Mouse (Mus musculus) liver, embryonic 13.5 days (tissue): Measurements from ENCODE around the gene Trim80. TPM values are rescaled to one million over a fixed set of nuclear protein-coding genes. Genes with fewer than 3 reads are reported as not detected.
A peak's percentile ranks its signal among the peaks of the same experiment; 100 is the strongest.

Experiments used
- ATAC-seq: fragments of 200-750 bp; cut with Nextera tagmentation; 2 replicates; pipeline ENCODE4 v1.8.0; 2017; ENCODE audit warnings: low read depth, mild to moderate bottlenecking, moderate number of reproducible peaks, moderate library complexity
- DNase-seq: peaks from one replicate; pipeline ENCODE4 v3.0.0; 2022
- H3K27ac ChIP-seq: fragments of 300-500 bp; sonication (generic); 2 replicates; pipeline ENCODE4 v1.5.1; 2015; ENCODE audit warnings: moderate library complexity, mild to moderate bottlenecking, inconsistent platforms
- H3K27me3 ChIP-seq: fragments of 300-500 bp; sonication (generic); 2 replicates; pipeline ENCODE4 v1.6.1; 2015; ENCODE audit warnings: mild to moderate bottlenecking, inconsistent platforms
- H3K36me3 ChIP-seq: fragments of 300-500 bp; sonication (generic); 2 replicates; pipeline ENCODE4 v1.6.1; 2015; ENCODE audit warnings: mild to moderate bottlenecking, inconsistent platforms
- H3K4me1 ChIP-seq: fragments of 300-500 bp; sonication (generic); replicated peaks from 2 replicates; pipeline ENCODE4 v1.6.1; 2015; ENCODE audit warnings: inconsistent platforms
- H3K4me2 ChIP-seq: fragments of 300-500 bp; sonication (generic); 2 replicates; pipeline ENCODE4 v1.6.1; 2015; ENCODE audit warnings: inconsistent platforms, mild to moderate bottlenecking, moderate library complexity
- H3K4me3 ChIP-seq: fragments of 300-500 bp; sonication (generic); replicated peaks from 2 replicates; pipeline ENCODE4 v1.5.1; 2015; ENCODE audit warnings: mild to moderate bottlenecking, inconsistent platforms
- H3K9ac ChIP-seq: fragments of 300-500 bp; sonication (generic); 2 replicates; pipeline ENCODE4 v1.6.1; 2015; ENCODE audit warnings: mild to moderate bottlenecking, inconsistent platforms
- H3K9me3 ChIP-seq: fragments of 300-500 bp; sonication (generic); replicated peaks from 2 replicates; pipeline ENCODE4 v1.6.1; 2016; ENCODE audit warnings: inconsistent platforms
- WGBS: fragments of 180-500 bp; shearing (Covaris S2); methylation state at CpG from one replicate; pipeline ENCODE4 v1.1.7; 2015; ENCODE audit not compliant: insufficient replicate concordance; 5-methylcytosine and 5-hydroxymethylcytosine counted together
- polyA plus RNA-seq: library from polyadenylated mRNA; unstranded; fragments of >200 nt; fragmentation: Nextera tagmentation; extraction: Ambion mirVana; gene quantifications from 2 replicates; pipeline ENCODE4 v1.2.1, GENCODE M21; 2015

The Trim80 gene
- polyA plus RNA-seq, 1 experiment from 2014 or later = 0.16 TPM

- Histone ChIP-seq H3K27me3 (peaks cover 13% of the 10 kb centered on the region), H3K27ac (no peak overlapping the region), H3K9ac (no peak overlapping the region), H3K4me2 (no peak overlapping the region), H3K4me1 (peaks cover 25% of the 10 kb centered on the region), H3K9me3 (no peaks in the 10 kb centered on the region), H3K4me3 (no peak overlapping the region), H3K36me3 (peaks cover 37% of the 10 kb centered on the region)
- DNase-seq (no peak), ATAC-seq (no peak)
- 76% methylated on average over 6 of the region's 6 CpGs for WGBS
These were observed 9.8 kb upstream of the Trim80 start for GRCm38 (mm10) chr11:115430561-115430960.

- 57% methylated on average over 4 of the region's 4 CpGs for WGBS
- 0 out of 2 replicates have a peak, but pooled peaks have one; percentile 10 for ATAC-seq
- DNase-seq = no peak
- H3K27me3 ChIP-seq = peaks cover 32% of the 10 kb centered on the region
- no peaks in the 10 kb centered on the region for H3K9me3 ChIP-seq
- H3K4me3 ChIP-seq = no peak overlapping the region
- H3K4me2 ChIP-seq = no peak overlapping the region
- 0 out of 2 replicates have a peak overlapping the region, but pooled peaks have one; percentile 18 for H3K27ac ChIP-seq
- H3K9ac ChIP-seq = no peak overlapping the region
- H3K4me1 ChIP-seq = peaks cover 28% of the 10 kb centered on the region
- H3K36me3 ChIP-seq = peaks cover 29% of the 10 kb centered on the region
These were observed 7.5 kb upstream of the Trim80 start for GRCm38 (mm10) chr11:115432814-115433213.

GRCm38 (mm10) chr11:115433342-115433741 lies 7.0 kb upstream of the Trim80 start:
- no peak for DNase-seq
- no peak for ATAC-seq
- Histone ChIP-seq H3K27me3 (peaks cover 32% of the 10 kb centered on the region), H3K27ac (no peak overlapping the region), H3K4me1 (peaks cover 25% of the 10 kb centered on the region), H3K9me3 (no peaks in the 10 kb centered on the region), H3K4me3 (no peak overlapping the region), H3K9ac (no peak overlapping the region), H3K4me2 (no peak overlapping the region), H3K36me3 (peaks cover 29% of the 10 kb centered on the region)
- 74% methylated on average over 6 of the region's 6 CpGs for WGBS

- H3K4me1 ChIP-seq = peaks cover 21% of the 10 kb centered on the region
- peak overlapping the region; percentile 53 for H3K4me2 ChIP-seq
- no peak for DNase-seq
- ATAC-seq = no peak
- peak overlapping the region; percentile 44; the same call in 1 of the 2 replicates for H3K9ac ChIP-seq
- no peaks in the 10 kb centered on the region; the same call in 1 of the 2 replicates for H3K9me3 ChIP-seq
- 5% methylated on average over 31 of the region's 31 CpGs for WGBS
- H3K27ac ChIP-seq = no peak overlapping the region
- peaks cover 32% of the 10 kb centered on the region for H3K27me3 ChIP-seq
- peak overlapping the region; percentile 25 for H3K4me3 ChIP-seq
- H3K36me3 ChIP-seq = peaks cover 9% of the 10 kb centered on the region
These were observed 4.6 kb upstream of the Trim80 start for GRCm38 (mm10) chr11:115435596-115436337.

GRCm38 (mm10) chr11:115437571-115438122 lies 2.7 kb upstream of the Trim80 start:
- DNase-seq (no peak), ATAC-seq (no peak)
- H3K4me2 ChIP-seq = no peak overlapping the region
- no peak overlapping the region for H3K27ac ChIP-seq
- peaks cover 44% of the 10 kb centered on the region for H3K27me3 ChIP-seq
- peaks cover 17% of the 10 kb centered on the region for H3K4me1 ChIP-seq
- no peak overlapping the region for H3K9ac ChIP-seq
- no peaks in the 10 kb centered on the region; the same call in 1 of the 2 replicates for H3K9me3 ChIP-seq
- no peaks in the 10 kb centered on the region for H3K36me3 ChIP-seq
- 64% methylated on average over 5 of the region's 5 CpGs for WGBS
- no peak overlapping the region for H3K4me3 ChIP-seq

- 68% methylated on average over 3 of the region's 3 CpGs for WGBS
- ATAC-seq (no peak), DNase-seq (no peak)
These were observed 1.0 kb upstream of the Trim80 start for GRCm38 (mm10) chr11:115439326-115439725.

GRCm38 (mm10) chr11:115441417-115441816 lies 1.1 kb downstream of the Trim80 start:
- H3K4me2 ChIP-seq = no peak overlapping the region
- peaks cover 14% of the 10 kb centered on the region for H3K4me1 ChIP-seq
- no peak overlapping the region for H3K4me3 ChIP-seq
- no peak overlapping the region for H3K27ac ChIP-seq
- H3K9ac ChIP-seq = no peak overlapping the region
- ATAC-seq = no peak
- H3K36me3 ChIP-seq = no peaks in the 10 kb centered on the region
- peaks cover 22% of the 10 kb centered on the region for H3K27me3 ChIP-seq
- H3K9me3 ChIP-seq = no peaks in the 10 kb centered on the region; the same call in 1 of the 2 replicates
- no peak for DNase-seq
- 49% methylated on average over 15 of the region's 15 CpGs for WGBS

More at GRCm38 (mm10) chr11:115439326-115439725, 1.0 kb upstream of the Trim80 start:
- Histone ChIP-seq H3K27me3 (peaks cover 43% of the 10 kb centered on the region), H3K9ac (no peak overlapping the region), H3K4me2 (no peak overlapping the region), H3K4me1 (peaks cover 15% of the 10 kb centered on the region), H3K36me3 (no peaks in the 10 kb centered on the region), H3K9me3 (no peaks in the 10 kb centered on the region; the same call in 1 of the 2 replicates), H3K27ac (no peak overlapping the region), H3K4me3 (no peak overlapping the region)

- DNase-seq (no peak), ATAC-seq (no peak)
- Histone ChIP-seq H3K27me3 (peaks cover 4% of the 10 kb centered on the region; the same call in 1 of the 2 replicates), H3K27ac (peak overlapping the region; percentile 76), H3K36me3 (no peaks in the 10 kb centered on the region), H3K4me3 (no peak overlapping the region), H3K9ac (no peak overlapping the region), H3K4me2 (peak overlapping the region; percentile 28), H3K4me1 (peaks cover 25% of the 10 kb centered on the region), H3K9me3 (no peaks in the 10 kb centered on the region)
- WGBS = 29% methylated on average over 3 of the region's 3 CpGs
These were observed 6.6 kb downstream of the Trim80 start for GRCm38 (mm10) chr11:115446906-115447305.

- ATAC-seq (peak; percentile 30; the same call in 1 of the 2 replicates), DNase-seq (no peak)
- Histone ChIP-seq H3K4me1 (peaks cover 25% of the 10 kb centered on the region), H3K4me2 (peak overlapping the region; percentile 10; the same call in 1 of the 2 replicates), H3K9me3 (no peaks in the 10 kb centered on the region), H3K36me3 (no peaks in the 10 kb centered on the region), H3K27me3 (no peaks in the 10 kb centered on the region; the same call in 1 of the 2 replicates), H3K9ac (no peak overlapping the region), H3K27ac (peak overlapping the region; percentile 76), H3K4me3 (no peak overlapping the region)
- whole genome bisulfite sequencing = 59% methylated on average over 11 of the region's 11 CpGs
These were observed 7.1 kb downstream of the Trim80 start for GRCm38 (mm10) chr11:115447321-115447885.

- no peak for DNase-seq
- H3K36me3 ChIP-seq = no peaks in the 10 kb centered on the region
- H3K4me1 ChIP-seq = peaks cover 25% of the 10 kb centered on the region
- H3K9me3 ChIP-seq = no peaks in the 10 kb centered on the region
- WGBS = 67% methylated on average over 16 of the region's 16 CpGs
- no peak overlapping the region for H3K9ac ChIP-seq
- peak overlapping the region; percentile 10; the same call in 1 of the 2 replicates for H3K4me2 ChIP-seq
- H3K27ac ChIP-seq = peak overlapping the region; percentile 76
- H3K4me3 ChIP-seq = no peak overlapping the region
- ATAC-seq = peak; percentile 50
- no peaks in the 10 kb centered on the region; the same call in 1 of the 2 replicates for H3K27me3 ChIP-seq
These were observed 7.7 kb downstream of the Trim80 start for GRCm38 (mm10) chr11:115448075-115448474.

- no peak for DNase-seq
- no peak overlapping the region for H3K9ac ChIP-seq
- peak; percentile 25; the same call in 1 of the 2 replicates for ATAC-seq
- peak overlapping the region; percentile 76 for H3K27ac ChIP-seq
- peaks cover 30% of the 10 kb centered on the region for H3K4me1 ChIP-seq
- no peak overlapping the region for H3K4me3 ChIP-seq
- H3K27me3 ChIP-seq = no peaks in the 10 kb centered on the region; the same call in 1 of the 2 replicates
- H3K4me2 ChIP-seq = no peak overlapping the region
- WGBS = 54% methylated on average over 7 of the region's 7 CpGs
- H3K9me3 ChIP-seq = no peaks in the 10 kb centered on the region
- H3K36me3 ChIP-seq = no peaks in the 10 kb centered on the region
These were observed 8.7 kb downstream of the Trim80 start for GRCm38 (mm10) chr11:115448998-115449397.
